Mouse (Mus musculus) heart, embryonic 14.5 days (tissue): ENCODE measurements around the gene Tas2r122. TPM values are rescaled to one million over a fixed set of nuclear protein-coding genes. Genes with fewer than 3 reads are reported as not detected.
"Not testable (repeated sequence)": the region's sequence is repeated elsewhere in the genome, so short reads cannot be mapped to it uniquely, and the experiment has no call there.

Experiments used
- ATAC-seq: fragments of 200-750 bp; cut with Nextera tagmentation; 2 replicates; pipeline ENCODE4 v1.8.0; 2017; ENCODE audit warnings: low read depth, moderate TSS enrichment; ENCODE audit not compliant: insufficient number of reproducible peaks, insufficient read depth, low FRiP score
- H3K27ac ChIP-seq, 2 experiments: fragments of 200-500 bp in 1 of 2; fragments of 300-500 bp in 1 of 2; sonication (generic) in 1 of 2; replicated peaks in 1 of 2; 2 replicates each; pipeline ENCODE4 v1.5.1; 2012 to 2014; ENCODE audit warnings: low read depth in 2 of 2, low read length in 2 of 2, control low read depth in 1 of 2, mild to moderate bottlenecking in 1 of 2, mixed read lengths in 1 of 2; ENCODE audit not compliant: control insufficient read depth in 1 of 2, insufficient read depth in 1 of 2
- H3K27me3 ChIP-seq: fragments of 300-500 bp; sonication (generic); 2 replicates; pipeline ENCODE4 v1.6.1; 2014; ENCODE audit warnings: mild to moderate bottlenecking, low read length, control low read depth; ENCODE audit not compliant: control insufficient read depth, insufficient read depth
- H3K36me3 ChIP-seq: fragments of 300-500 bp; sonication (generic); 2 replicates; pipeline ENCODE4 v1.6.1; 2014; ENCODE audit warnings: mild to moderate bottlenecking, control low read depth, low read length, mixed read lengths; ENCODE audit not compliant: control insufficient read depth, insufficient read depth
- H3K4me1 ChIP-seq, 2 experiments: fragments of 200-500 bp in 1 of 2; fragments of 300-500 bp in 1 of 2; sonication (generic) in 1 of 2; 2 replicates each; pipeline ENCODE4 v1.6.1; 2012 to 2014; ENCODE audit warnings: low read length in 2 of 2, control low read depth in 1 of 2, mixed read lengths in 1 of 2; ENCODE audit not compliant: control insufficient read depth in 2 of 2, insufficient read depth in 2 of 2
- H3K4me2 ChIP-seq: fragments of 300-500 bp; sonication (generic); 2 replicates; pipeline ENCODE4 v1.6.1; 2014; ENCODE audit warnings: mild to moderate bottlenecking, low read length
- H3K4me3 ChIP-seq, 2 experiments: fragments of 200-500 bp in 1 of 2; fragments of 300-500 bp in 1 of 2; sonication (generic) in 1 of 2; 2 replicates each; pipeline ENCODE4 v1.5.1; 2012 to 2014; ENCODE audit warnings: low read length in 2 of 2, mild to moderate bottlenecking in 2 of 2, control low read depth in 1 of 2, low read depth in 1 of 2, moderate library complexity in 1 of 2; ENCODE audit not compliant: control insufficient read depth in 1 of 2, insufficient read depth in 1 of 2
- H3K9ac ChIP-seq: fragments of 300-500 bp; sonication (generic); 2 replicates; pipeline ENCODE4 v1.6.1; 2014; ENCODE audit warnings: mild to moderate bottlenecking, low read length
- H3K9me3 ChIP-seq: fragments of 300-500 bp; sonication (generic); 2 replicates; pipeline ENCODE4 v1.6.1; 2016; ENCODE audit warnings: low read length, control low read depth; ENCODE audit not compliant: control insufficient read depth
- WGBS: fragments of 180-500 bp; shearing (Covaris S2); extraction: QIAGEN DNeasy Blood & Tissue Kit; methylation state at CpG from one replicate; pipeline ENCODE4 v1.1.7; 2014; 5-methylcytosine and 5-hydroxymethylcytosine counted together
- polyA plus RNA-seq: library from polyadenylated mRNA; unstranded; fragments of >200 nt; fragmentation: Nextera tagmentation; extraction: Ambion mirVana; gene quantifications from 2 replicates; pipeline ENCODE4 v1.2.1, GENCODE M21; 2014

Tas2r122 gene
- polyA plus RNA-seq = not detected in 2 replicates

- Histone ChIP-seq H3K27ac (no peak within 1 kb of the TSS), H3K36me3 (no peaks in the 10 kb centered on the region), H3K4me1 (no peaks in the 10 kb centered on the region), H3K9ac (no peak within 1 kb of the TSS), H3K4me3 (no peak within 1 kb of the TSS), H3K4me2 (no peak within 1 kb of the TSS), H3K9me3 (0 out of 2 replicates have a peak, but pooled peaks cover 2% of the 10 kb centered on the region), H3K27me3 (no peaks in the 10 kb centered on the region)
- ATAC-seq = no peak
- 63% methylated on average over 3 of the region's 3 CpGs for WGBS
Measured at GRCm38 (mm10) chr6:132711828-132712227, at the start of gene Tas2r122. Tas2r122 (minus strand) TSS chr6:132711928.

- no peaks in the 10 kb centered on the region for H3K36me3 ChIP-seq
- H3K4me2 ChIP-seq = no peak within 1 kb of the TSS
- no peaks in the 10 kb centered on the region for H3K27me3 ChIP-seq
- no peaks in the 10 kb centered on the region for H3K9me3 ChIP-seq
- no peak within 1 kb of the TSS for H3K27ac ChIP-seq
- no peak for ATAC-seq
- no peaks in the 10 kb centered on the region for H3K4me1 ChIP-seq
- H3K4me3 ChIP-seq = no peak within 1 kb of the TSS
- 78% methylated on average over 1 of the region's 1 CpGs for WGBS
- no peak within 1 kb of the TSS for H3K9ac ChIP-seq
Measured at GRCm38 (mm10) chr6:132754430-132754829, 42.7 kb upstream of the Tas2r122 start, which contains the start of gene Tas2r124. Tas2r124 (plus strand) TSS chr6:132754730.

- Histone ChIP-seq H3K4me1 (no peaks in the 10 kb centered on the region), H3K4me3 (no peak overlapping the region)
Measured at GRCm38 (mm10) chr6:132750206-132750605, 38.5 kb upstream of the Tas2r122 start.

GRCm38 (mm10) chr6:132737935-132738334 is 26.2 kb upstream of the Tas2r122 start, which contains the start of gene Tas2r115:
Tas2r115 (minus strand) TSS chr6:132738035.
- H3K36me3 ChIP-seq = no peaks in the 10 kb centered on the region
- no peak within 1 kb of the TSS for H3K9ac ChIP-seq
- no peak within 1 kb of the TSS for H3K27ac ChIP-seq
- ATAC-seq = no peak
- no peak within 1 kb of the TSS for H3K4me2 ChIP-seq
- H3K9me3 ChIP-seq = no peaks in the 10 kb centered on the region
- no peak within 1 kb of the TSS for H3K4me3 ChIP-seq
- H3K4me1 ChIP-seq = no peaks in the 10 kb centered on the region
- H3K27me3 ChIP-seq = no peaks in the 10 kb centered on the region
- WGBS = 61% methylated on average over 2 of the region's 2 CpGs

More at GRCm38 (mm10) chr6:132750206-132750605, 38.5 kb upstream of the Tas2r122 start:
- H3K9me3 ChIP-seq = no peaks in the 10 kb centered on the region
- no peaks in the 10 kb centered on the region for H3K36me3 ChIP-seq
- no peak overlapping the region for H3K4me2 ChIP-seq
- no peak overlapping the region for H3K9ac ChIP-seq
- H3K27ac ChIP-seq = no peak overlapping the region
- no peak for ATAC-seq
- H3K27me3 ChIP-seq = no peaks in the 10 kb centered on the region
- WGBS = 42% methylated on average over 2 of the region's 2 CpGs

- Histone ChIP-seq H3K4me3 (no peak within 1 kb of the TSS), H3K4me1 (no peaks in the 10 kb centered on the region), H3K4me2 (no peak within 1 kb of the TSS), H3K27me3 (no peaks in the 10 kb centered on the region), H3K9me3 (no peaks in the 10 kb centered on the region), H3K9ac (no peak within 1 kb of the TSS), H3K36me3 (no peaks in the 10 kb centered on the region), H3K27ac (no peak within 1 kb of the TSS)
- 74% methylated on average over 1 of the region's 1 CpGs for WGBS
- no peak for ATAC-seq
Measured at GRCm38 (mm10) chr6:132700907-132701306, 10.8 kb downstream of the Tas2r122 start, which contains the start of gene Tas2r121. Tas2r121 (minus strand) TSS chr6:132701007.

- not testable (repeated sequence) for H3K4me2 ChIP-seq, H3K4me3 ChIP-seq, H3K27me3 ChIP-seq, H3K27ac ChIP-seq, H3K4me1 ChIP-seq, H3K36me3 ChIP-seq, H3K9me3 ChIP-seq, ATAC-seq, H3K9ac ChIP-seq
- 79% methylated on average over 7 of the region's 7 CpGs for WGBS
Measured at GRCm38 (mm10) chr6:132691596-132691995, 20.1 kb downstream of the Tas2r122 start.

Other genes starting within 250 kb of the Tas2r122 start
- not detected in 2 replicates for gene Prh1, start 142.1 kb downstream of the Tas2r122 start, polyA plus RNA-seq
- gene Prp2, start 116.0 kb downstream of the Tas2r122 start, polyA plus RNA-seq = not detected in 2 replicates
- not detected in 2 replicates for gene A630073D07Rik, start 60.4 kb downstream of the Tas2r122 start, polyA plus RNA-seq
- not detected in 2 replicates for gene Tas2r120, start 55.0 kb downstream of the Tas2r122 start, polyA plus RNA-seq
- not detected in 2 replicates for gene Tas2r121, start 10.9 kb downstream of the Tas2r122 start, polyA plus RNA-seq
- not detected in 2 replicates for gene Tas2r115, start 26.1 kb upstream of the Tas2r122 start, polyA plus RNA-seq
- not detected in 2 replicates for gene Tas2r124, start 42.8 kb upstream of the Tas2r122 start, polyA plus RNA-seq
- gene Tas2r102, start 50.2 kb upstream of the Tas2r122 start, polyA plus RNA-seq = not detected in 2 replicates
- not detected in 2 replicates for gene Tas2r136, start 66.2 kb upstream of the Tas2r122 start, polyA plus RNA-seq
- not detected in 2 replicates for gene Tas2r117, start 90.9 kb upstream of the Tas2r122 start, polyA plus RNA-seq
- gene Tas2r123, start 135.2 kb upstream of the Tas2r122 start, polyA plus RNA-seq = not detected in 2 replicates
- gene Tas2r116, start 143.5 kb upstream of the Tas2r122 start, polyA plus RNA-seq = not detected in 2 replicates
- not detected in 2 replicates for gene Tas2r110, start 156.1 kb upstream of the Tas2r122 start, polyA plus RNA-seq
- gene Tas2r113, start 181.1 kb upstream of the Tas2r122 start, polyA plus RNA-seq = not detected in 2 replicates
- not detected in 2 replicates for gene Tas2r125, start 197.7 kb upstream of the Tas2r122 start, polyA plus RNA-seq
- not detected in 2 replicates for gene Tas2r129, start 239.2 kb upstream of the Tas2r122 start, polyA plus RNA-seq
- gene Tas2r131, start 246.0 kb upstream of the Tas2r122 start, polyA plus RNA-seq = not detected in 2 replicates